Mouse (Mus musculus) embryonic facial prominence, embryonic 11.5 days (tissue): ENCODE data around the gene Zscan10. TPM values are rescaled to one million over a fixed set of nuclear protein-coding genes. Genes with fewer than 3 reads are reported as not detected.
A peak's percentile ranks its signal among the peaks of the same experiment; 100 is the strongest.

Experiments
- ATAC-seq: fragments of 200-750 bp; cut with Nextera tagmentation; replicated peaks from 2 replicates; pipeline ENCODE4 v1.8.0; 2017; ENCODE audit warnings: low read depth; ENCODE audit not compliant: insufficient number of reproducible peaks, low FRiP score, low TSS enrichment
- DNase-seq: peaks from one replicate; pipeline ENCODE4 v3.0.0-alpha.2; 2015; ENCODE audit warnings: low spot score
- H3K27ac ChIP-seq: fragments of 300-500 bp; sonication (generic); replicated peaks from 2 replicates; pipeline ENCODE4 v1.5.1; 2014; ENCODE audit warnings: mild to moderate bottlenecking, low read depth, low read length, control low read depth
- H3K27me3 ChIP-seq: fragments of 300-500 bp; sonication (generic); 2 replicates; pipeline ENCODE4 v1.6.1; 2014; ENCODE audit warnings: mild to moderate bottlenecking, low read length, moderate library complexity, mixed read lengths; ENCODE audit not compliant: control insufficient read depth, insufficient read depth
- H3K36me3 ChIP-seq: fragments of 300-500 bp; sonication (generic); replicated peaks from 2 replicates; pipeline ENCODE4 v1.6.1; 2014; ENCODE audit warnings: low read depth, mild to moderate bottlenecking, low read length, moderate library complexity, mixed read lengths; ENCODE audit not compliant: control insufficient read depth, insufficient read depth
- H3K4me1 ChIP-seq: fragments of 300-500 bp; sonication (generic); 2 replicates; pipeline ENCODE4 v1.6.1; 2014; ENCODE audit warnings: low read length, mixed read lengths; ENCODE audit not compliant: control insufficient read depth, insufficient read depth
- H3K4me2 ChIP-seq: fragments of 300-500 bp; sonication (generic); 2 replicates; pipeline ENCODE4 v1.6.1; 2014; ENCODE audit warnings: low read depth, mild to moderate bottlenecking, control low read depth, low read length, moderate library complexity
- H3K4me3 ChIP-seq: fragments of 300-500 bp; sonication (generic); 2 replicates; pipeline ENCODE4 v1.5.1; 2014; ENCODE audit warnings: low read depth, low read length, control low read depth
- H3K9ac ChIP-seq: fragments of 300-500 bp; sonication (generic); replicated peaks from 2 replicates; pipeline ENCODE4 v1.6.1; 2014; ENCODE audit warnings: mild to moderate bottlenecking, control low read depth, low read length
- H3K9me3 ChIP-seq: fragments of 300-500 bp; sonication (generic); replicated peaks from 2 replicates; pipeline ENCODE4 v1.6.1; 2016; ENCODE audit warnings: mild to moderate bottlenecking, low read length, inconsistent platforms, mixed read lengths; ENCODE audit not compliant: control insufficient read depth
- WGBS: fragments of 180-500 bp; shearing (Covaris S2); extraction: QIAGEN DNeasy Blood & Tissue Kit; methylation state at CpG from one replicate; pipeline ENCODE4 v1.1.7; 2014; 5-methylcytosine and 5-hydroxymethylcytosine counted together
- polyA plus RNA-seq: library from polyadenylated mRNA; unstranded; fragments of >200 nt; fragmentation: Nextera tagmentation; extraction: Ambion mirVana; gene quantifications from 2 replicates; pipeline ENCODE4 v1.2.1, GENCODE M21; 2014

Zscan10 gene
- polyA plus RNA-seq, 1 experiment from 2014 or later, result 0.28 TPM

DNA sequence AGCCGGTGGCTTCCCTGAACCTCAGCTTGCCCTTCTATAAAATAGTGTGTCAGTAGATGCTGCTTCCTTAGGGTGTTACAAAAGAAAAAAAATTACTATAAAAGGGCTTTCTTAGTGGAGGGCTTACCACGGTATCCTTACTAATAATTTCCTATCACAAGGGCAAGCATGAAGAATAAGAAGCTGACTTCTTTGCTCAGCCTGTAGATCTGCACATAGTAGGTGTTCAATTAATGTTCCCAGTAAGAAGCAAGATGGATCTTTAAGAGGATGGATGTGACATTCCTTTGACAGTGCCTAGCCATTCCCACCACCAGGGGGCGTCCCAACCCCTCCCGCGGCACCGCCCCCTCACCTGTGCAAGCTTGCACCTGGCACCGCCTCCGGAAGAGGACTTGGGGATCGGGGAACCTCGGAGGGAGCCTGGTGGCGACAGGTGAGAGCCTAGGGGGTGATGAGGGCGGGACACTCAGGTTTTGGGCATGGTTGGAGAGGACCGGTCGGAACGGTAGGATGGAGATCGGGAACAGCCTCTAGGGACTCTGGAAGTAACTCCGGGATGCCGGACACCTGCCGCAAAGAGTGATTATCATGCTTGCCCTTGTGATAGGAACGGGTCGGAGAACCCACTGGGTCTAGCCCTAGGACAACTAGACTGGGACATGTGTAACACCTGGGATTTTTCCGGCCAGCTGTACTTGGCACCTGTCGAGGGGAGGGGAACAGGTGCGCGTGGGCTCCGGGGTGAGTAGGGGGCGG is 59.6 kb downstream of the Zscan10 start, which contains the start of gene Bicdl2:
Bicdl2 (plus strand) TSS at position 390 of the 759 bp plus-strand sequence.
- ATAC-seq, result no peak; the same call in 1 of the 2 replicates
- H3K36me3 ChIP-seq, result no peaks in the 10 kb centered on the region
- H3K9me3 ChIP-seq, result no peaks in the 10 kb centered on the region
- H3K9ac ChIP-seq, result no peak within 1 kb of the TSS
- DNase-seq, result peak; percentile 27
- H3K4me1 ChIP-seq, result no peaks in the 10 kb centered on the region
- peak within 1 kb of the TSS; percentile 14; the same call in 1 of the 2 replicates for H3K4me3 ChIP-seq
- H3K4me2 ChIP-seq, result peak within 1 kb of the TSS; percentile 21
- peaks cover 20% of the 10 kb centered on the region for H3K27me3 ChIP-seq
- WGBS, result 4% methylated on average over 27 of the region's 27 CpGs
- no peak within 1 kb of the TSS for H3K27ac ChIP-seq

Other genes starting within 250 kb of the Zscan10 start
- gene Vmn2r116, start 216.3 kb upstream of the Zscan10 start, polyA plus RNA-seq, result not detected in 2 replicates
- not detected in 2 replicates for gene Vmn2r117, start 121.2 kb upstream of the Zscan10 start, polyA plus RNA-seq
- gene Zfp213, start 36.6 kb upstream of the Zscan10 start, polyA plus RNA-seq, result 18.2 and 19.6 TPM in 2 replicates
- gene Zfp13, start 1.4 kb upstream of the Zscan10 start, polyA plus RNA-seq, result 17.1 and 19.0 TPM in 2 replicates
- gene Mmp25, start 44.4 kb downstream of the Zscan10 start, polyA plus RNA-seq, result 0.17 and 0.46 TPM in 2 replicates
- gene Bicdl2, start 59.6 kb downstream of the Zscan10 start, polyA plus RNA-seq, result 0.84 and 1.0 TPM in 2 replicates
- 47.9 and 50.5 TPM in 2 replicates for gene Hcfc1r1, start 72.7 kb downstream of the Zscan10 start, polyA plus RNA-seq
- 49.3 and 55.6 TPM in 2 replicates for gene Thoc6, start 73.0 kb downstream of the Zscan10 start, polyA plus RNA-seq
- gene Tnfrsf12a, start 76.6 kb downstream of the Zscan10 start, polyA plus RNA-seq, result 5.8 and 6.8 TPM in 2 replicates
- gene Cldn6, start 78.4 kb downstream of the Zscan10 start, polyA plus RNA-seq, result 48.9 and 54.7 TPM in 2 replicates
- 8.7 and 15.5 TPM in 2 replicates for gene Cldn9, start 83.2 kb downstream of the Zscan10 start, polyA plus RNA-seq
- 0.20 and 0.22 TPM in 2 replicates for gene 1520401A03Rik, start 121.9 kb downstream of the Zscan10 start, polyA plus RNA-seq
- gene Pkmyt1, start 125.5 kb downstream of the Zscan10 start, polyA plus RNA-seq, result 29.5 and 37.3 TPM in 2 replicates
- 11.8 and 12.1 TPM in 2 replicates for gene Paqr4, start 140.0 kb downstream of the Zscan10 start, polyA plus RNA-seq
- 8.1 and 11.7 TPM in 2 replicates for gene Kremen2, start 145.0 kb downstream of the Zscan10 start, polyA plus RNA-seq
- gene Flywch1, start 170.7 kb downstream of the Zscan10 start, polyA plus RNA-seq, result 88.3 and 103 TPM in 2 replicates
- gene Flywch2, start 185.2 kb downstream of the Zscan10 start, polyA plus RNA-seq, result 35.4 and 45.5 TPM in 2 replicates
- 346 and 389 TPM in 2 replicates for gene Srrm2, start 189.7 kb downstream of the Zscan10 start, polyA plus RNA-seq
- gene Elob, start 228.3 kb downstream of the Zscan10 start, polyA plus RNA-seq, result 1,057 and 1,139 TPM in 2 replicates
- 0.29 TPM in 1 of 2 replicates, not detected in the other for gene Prss33, start 235.2 kb downstream of the Zscan10 start, polyA plus RNA-seq
- not detected in 2 replicates for gene Prss32, start 243.0 kb downstream of the Zscan10 start, polyA plus RNA-seq
- 1.8 and 2.1 TPM in 2 replicates for gene Prss41, start 243.3 kb downstream of the Zscan10 start, polyA plus RNA-seq